Mouse (Mus musculus) embryonic facial prominence, embryonic 10.5 days (tissue): ENCODE data around the gene Ncoa6. TPM values are rescaled to one million over a fixed set of nuclear protein-coding genes. Genes with fewer than 3 reads are reported as not detected.

ENCODE experiments used
- DNase-seq: peaks from one replicate; pipeline ENCODE4 v3.0.0-alpha.2; 2017; ENCODE audit warnings: low spot score
- H3K27ac ChIP-seq: fragments of 300-500 bp; sonication (generic); replicated peaks from 2 replicates; pipeline ENCODE4 v1.5.1; 2016; ENCODE audit warnings: mild to moderate bottlenecking
- H3K27me3 ChIP-seq: fragments of 300-500 bp; sonication (generic); replicated peaks from 2 replicates; pipeline ENCODE4 v1.6.1; 2016; ENCODE audit warnings: low read depth, mild to moderate bottlenecking; ENCODE audit not compliant: poor library complexity, severe bottlenecking
- H3K36me3 ChIP-seq: fragments of 300-500 bp; sonication (generic); replicated peaks from 2 replicates; pipeline ENCODE4 v1.6.1; 2016; ENCODE audit warnings: mild to moderate bottlenecking, moderate library complexity
- H3K4me1 ChIP-seq: fragments of 300-500 bp; sonication (generic); 2 replicates; pipeline ENCODE4 v1.6.1; 2016
- H3K4me3 ChIP-seq: fragments of 300-500 bp; sonication (generic); 2 replicates; pipeline ENCODE4 v1.5.1; 2016; ENCODE audit warnings: mild to moderate bottlenecking, moderate library complexity
- H3K9me3 ChIP-seq: fragments of 300-500 bp; sonication (generic); 2 replicates; pipeline ENCODE4 v1.6.1; 2016; ENCODE audit warnings: mild to moderate bottlenecking
- WGBS: fragments of 180-500 bp; shearing (Covaris S2); methylation state at CpG from one replicate; pipeline ENCODE4 v1.1.7; 2016; 5-methylcytosine and 5-hydroxymethylcytosine counted together
- polyA plus RNA-seq: library from polyadenylated mRNA; unstranded; fragments of >200 nt; fragmentation: Nextera tagmentation; extraction: Ambion mirVana; gene quantifications from 2 replicates; pipeline ENCODE4 v1.2.1, GENCODE M21; 2016

The Ncoa6 gene
- polyA plus RNA-seq, 1 experiment from 2014 or later = 20.1 TPM

DNA sequence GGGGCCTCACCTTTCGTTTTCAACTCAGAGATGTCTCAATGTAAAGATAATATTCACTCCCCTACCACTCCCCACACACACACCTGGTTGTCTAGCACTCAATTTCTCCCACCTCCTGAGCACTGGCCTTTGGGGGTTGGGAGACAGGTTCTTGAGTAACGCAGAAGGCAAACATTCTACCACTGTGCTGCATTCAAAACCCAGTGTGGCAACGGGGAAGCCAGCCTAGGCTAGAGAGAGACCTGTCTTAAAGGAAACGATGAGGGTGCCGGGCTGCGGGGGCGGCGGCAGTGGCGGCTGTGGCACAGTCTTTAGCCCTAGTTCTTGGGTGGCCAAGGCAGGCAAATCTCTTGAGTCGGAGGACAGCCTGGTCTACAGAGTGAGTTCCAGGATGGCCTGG lies 97.5 kb downstream of the Ncoa6 start:
- no peak for DNase-seq
- Histone ChIP-seq H3K36me3 (no peaks in the 10 kb centered on the region), H3K27ac (no peak overlapping the region), H3K4me1 (peaks cover 12% of the 10 kb centered on the region), H3K4me3 (no peak overlapping the region), H3K27me3 (peaks cover 29% of the 10 kb centered on the region), H3K9me3 (no peaks in the 10 kb centered on the region)
- 79% methylated on average over 10 of the region's 10 CpGs for WGBS

DNA sequence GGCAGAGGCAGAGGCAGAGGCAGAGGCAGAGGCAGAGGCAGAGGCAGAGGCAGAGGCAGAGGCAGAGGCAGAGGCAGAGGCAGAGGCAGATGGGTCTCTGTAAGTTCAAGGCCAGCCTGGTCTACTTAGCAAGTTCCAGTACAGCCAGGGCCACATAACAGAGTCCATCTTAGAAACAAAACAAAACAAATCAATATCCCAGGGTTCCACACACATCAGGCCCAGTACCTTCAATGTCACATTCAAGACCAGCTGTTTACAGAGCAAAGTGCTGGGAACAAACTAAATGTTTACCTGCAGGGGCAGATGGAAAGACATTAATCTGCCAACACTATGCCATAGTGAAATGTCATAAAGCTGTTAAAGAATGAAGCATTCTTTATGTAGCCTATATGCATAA lies 99.2 kb downstream of the Ncoa6 start:
- H3K27ac ChIP-seq = no peak overlapping the region
- no peaks in the 10 kb centered on the region for H3K9me3 ChIP-seq
- H3K4me1 ChIP-seq = no peaks in the 10 kb centered on the region
- H3K36me3 ChIP-seq = no peaks in the 10 kb centered on the region
- no peak overlapping the region for H3K4me3 ChIP-seq
- H3K27me3 ChIP-seq = peaks cover 15% of the 10 kb centered on the region
- no peak for DNase-seq

DNA sequence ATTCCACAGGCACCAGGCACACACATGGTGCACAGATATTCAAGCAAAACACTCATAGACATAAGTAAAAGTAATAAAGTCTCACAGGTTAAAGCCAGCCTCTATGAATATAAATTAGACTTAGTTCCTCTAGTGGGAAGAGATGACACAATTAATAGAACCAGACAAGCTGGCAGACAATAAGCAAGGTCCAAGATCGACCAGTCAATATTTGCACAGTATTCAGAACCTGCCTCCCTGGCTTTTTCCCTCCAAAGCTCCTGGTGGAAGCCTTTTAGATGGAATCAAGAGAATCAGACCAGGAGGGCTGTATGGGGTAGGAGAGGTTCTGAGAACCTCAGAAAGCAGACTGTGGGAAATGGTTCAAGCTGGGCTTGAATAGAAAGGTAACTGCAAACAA lies 99.8 kb downstream of the Ncoa6 start:
- no peaks in the 10 kb centered on the region for H3K9me3 ChIP-seq
- H3K4me3 ChIP-seq = no peak overlapping the region
- H3K4me1 ChIP-seq = no peaks in the 10 kb centered on the region
- 86% methylated on average over 1 of the region's 1 CpGs for WGBS
- DNase-seq = no peak
- H3K27me3 ChIP-seq = peaks cover 9% of the 10 kb centered on the region
- H3K27ac ChIP-seq = no peak overlapping the region
- H3K36me3 ChIP-seq = no peaks in the 10 kb centered on the region

DNA sequence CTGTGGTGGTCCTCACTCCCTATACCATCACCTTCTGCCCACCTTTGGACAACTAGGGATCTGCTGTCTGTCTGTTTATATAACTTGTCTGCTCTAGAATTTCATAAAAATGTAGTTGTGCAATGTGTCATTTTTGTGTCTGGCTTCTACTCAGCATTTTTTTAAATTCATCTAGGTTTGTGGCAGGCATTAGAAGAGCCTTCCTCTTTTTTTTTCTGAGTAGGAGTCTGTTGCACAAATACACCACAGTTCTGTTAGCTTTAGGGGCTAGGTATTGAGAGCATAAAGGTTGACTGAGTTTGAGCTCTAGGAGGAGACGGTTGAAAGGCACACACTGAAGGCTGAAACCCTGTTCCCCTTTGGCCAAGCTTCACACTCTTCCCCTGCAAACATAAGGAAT lies 100.4 kb downstream of the Ncoa6 start:
- no peak for DNase-seq
- Histone ChIP-seq H3K27ac (no peak overlapping the region), H3K27me3 (peaks cover 4% of the 10 kb centered on the region; the same call in 1 of the 2 replicates), H3K4me3 (no peak overlapping the region), H3K4me1 (no peaks in the 10 kb centered on the region), H3K36me3 (no peaks in the 10 kb centered on the region), H3K9me3 (no peaks in the 10 kb centered on the region)
- whole genome bisulfite sequencing = 73% methylated on average over 1 of the region's 1 CpGs

DNA sequence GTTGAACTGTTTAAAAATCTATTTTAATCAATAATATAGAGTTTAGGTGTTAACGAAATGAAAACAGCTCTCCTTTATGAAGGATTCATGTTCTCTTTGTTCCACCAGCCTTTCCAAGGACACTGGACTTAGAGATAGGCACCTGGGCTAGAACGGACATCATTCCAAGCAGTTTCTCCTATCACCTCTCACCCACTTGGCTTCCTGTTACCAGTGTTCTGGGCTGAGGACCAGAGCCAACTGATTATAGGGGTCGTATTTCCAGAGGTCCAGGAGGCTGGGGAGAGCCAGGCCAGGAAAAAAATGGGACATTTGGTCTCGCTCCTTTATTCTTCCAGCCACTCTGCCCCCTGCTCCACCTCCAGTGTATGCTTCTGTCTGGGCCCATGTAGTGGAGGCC lies 101.2 kb downstream of the Ncoa6 start:
- WGBS = 68% methylated on average over 4 of the region's 4 CpGs
- Histone ChIP-seq H3K27ac (no peak overlapping the region), H3K36me3 (no peaks in the 10 kb centered on the region), H3K4me1 (no peaks in the 10 kb centered on the region), H3K4me3 (no peak overlapping the region), H3K9me3 (no peaks in the 10 kb centered on the region), H3K27me3 (no peaks in the 10 kb centered on the region)
- no peak for DNase-seq

DNA sequence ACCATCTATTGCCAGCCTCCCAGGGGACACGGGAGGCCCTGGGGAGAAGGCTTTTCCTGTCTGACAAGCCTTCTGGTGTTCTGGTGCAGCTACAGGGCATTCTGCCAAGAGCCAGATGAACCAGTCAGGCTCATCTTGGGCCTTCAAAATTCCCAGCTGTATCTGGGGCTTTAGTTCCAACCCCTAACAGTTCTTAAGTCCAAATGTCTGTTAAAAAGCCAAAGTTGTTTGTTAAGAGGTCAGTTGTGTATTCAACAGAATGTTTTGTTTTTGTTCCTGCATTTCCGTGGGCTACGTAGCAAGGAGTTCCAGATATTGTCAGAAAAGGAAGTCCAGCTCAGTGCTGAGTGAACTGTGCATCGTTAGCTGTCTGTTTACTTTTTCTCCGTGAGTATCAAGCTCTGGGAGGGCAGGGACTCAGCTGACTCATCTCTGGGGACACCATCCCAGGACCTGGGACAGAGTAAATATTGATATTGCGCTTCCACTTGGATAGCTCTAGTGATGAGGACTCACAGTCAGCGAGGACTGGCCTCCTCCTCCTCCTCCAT lies 104.3 kb downstream of the Ncoa6 start:
- H3K4me1 ChIP-seq = no peaks in the 10 kb centered on the region
- H3K36me3 ChIP-seq = no peaks in the 10 kb centered on the region
- H3K9me3 ChIP-seq = no peaks in the 10 kb centered on the region
- no peak overlapping the region for H3K27ac ChIP-seq
- no peak overlapping the region for H3K4me3 ChIP-seq
- 66% methylated on average over 7 of the region's 7 CpGs for WGBS
- H3K27me3 ChIP-seq = no peaks in the 10 kb centered on the region
- DNase-seq = no peak

DNA sequence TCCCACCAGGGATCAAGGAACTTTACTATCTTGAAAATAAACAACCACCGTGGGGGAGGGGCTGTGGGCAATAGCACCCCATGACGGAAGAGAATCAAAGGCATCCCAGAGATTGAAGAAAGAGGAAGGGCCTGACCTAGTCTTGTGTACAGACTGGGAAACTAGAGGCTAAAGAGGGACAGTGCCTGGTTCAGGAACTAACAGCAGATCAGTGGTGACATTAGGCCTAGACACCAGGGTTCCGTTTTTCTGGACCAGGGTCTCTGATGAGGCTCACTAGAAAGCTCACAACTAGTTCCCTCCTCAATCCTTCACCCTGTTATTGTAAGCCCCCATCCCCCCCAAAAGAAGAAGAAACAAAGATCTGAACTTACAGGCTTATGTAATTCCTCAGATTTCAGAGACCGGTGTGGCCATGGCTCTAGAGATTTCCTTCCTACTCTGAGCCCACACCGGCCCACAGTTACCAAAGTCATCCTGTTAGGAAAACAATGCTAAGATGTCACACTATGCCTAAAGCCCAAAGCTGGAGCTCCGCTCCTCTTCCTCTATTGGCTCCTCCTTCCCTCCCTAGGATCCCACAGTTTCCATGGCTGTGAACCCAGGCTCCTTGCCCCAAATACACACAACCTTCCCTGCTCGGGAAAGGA lies 105.9 kb downstream of the Ncoa6 start:
- 80% methylated on average over 7 of the region's 7 CpGs for WGBS
- H3K4me3 ChIP-seq = no peak overlapping the region
- no peak overlapping the region for H3K27ac ChIP-seq
- no peaks in the 10 kb centered on the region for H3K36me3 ChIP-seq
- no peak for DNase-seq
- H3K27me3 ChIP-seq = no peaks in the 10 kb centered on the region
- H3K4me1 ChIP-seq = no peaks in the 10 kb centered on the region
- H3K9me3 ChIP-seq = no peaks in the 10 kb centered on the region

DNA sequence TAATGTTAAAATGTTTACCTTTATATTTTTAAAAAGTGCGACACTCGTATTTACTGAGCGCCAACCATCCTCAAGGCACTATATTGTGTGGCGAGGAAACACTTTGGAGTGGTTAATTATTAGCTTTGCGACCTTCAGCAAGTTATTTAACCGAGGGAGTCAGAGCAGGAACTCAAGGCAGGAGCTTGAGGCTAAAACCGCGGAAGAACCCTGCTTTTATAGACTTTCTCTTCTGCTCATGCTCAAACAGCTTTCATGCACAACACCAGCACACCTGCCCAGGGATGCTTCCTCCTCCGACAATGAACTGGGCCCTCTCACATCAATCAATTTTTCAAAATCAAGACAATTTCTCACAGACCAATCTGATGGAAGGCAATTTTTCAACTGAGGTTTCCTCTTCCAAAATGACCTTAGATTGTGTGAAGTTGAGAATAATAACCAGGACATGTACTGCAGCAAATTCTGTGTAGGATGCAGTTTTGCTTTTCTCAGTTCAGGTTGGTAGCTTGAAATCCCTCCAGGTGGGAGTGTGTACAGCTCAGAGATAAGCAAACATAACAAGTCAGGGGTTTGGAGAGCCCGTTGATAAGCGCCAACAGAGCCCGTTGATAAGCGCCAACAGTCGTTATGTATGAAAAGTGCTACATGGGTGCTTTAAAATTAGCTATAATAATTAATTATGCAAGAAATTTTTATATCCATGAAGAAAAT lies 115.9 kb downstream of the Ncoa6 start:
- Histone ChIP-seq H3K36me3 (no peaks in the 10 kb centered on the region), H3K4me3 (peak overlapping the region; percentile 76), H3K27ac (peak overlapping the region; percentile 90), H3K9me3 (no peaks in the 10 kb centered on the region), H3K27me3 (no peaks in the 10 kb centered on the region), H3K4me1 (peaks cover 18% of the 10 kb centered on the region)
- 36% methylated on average over 14 of the region's 14 CpGs for WGBS
- no peak for DNase-seq

DNA sequence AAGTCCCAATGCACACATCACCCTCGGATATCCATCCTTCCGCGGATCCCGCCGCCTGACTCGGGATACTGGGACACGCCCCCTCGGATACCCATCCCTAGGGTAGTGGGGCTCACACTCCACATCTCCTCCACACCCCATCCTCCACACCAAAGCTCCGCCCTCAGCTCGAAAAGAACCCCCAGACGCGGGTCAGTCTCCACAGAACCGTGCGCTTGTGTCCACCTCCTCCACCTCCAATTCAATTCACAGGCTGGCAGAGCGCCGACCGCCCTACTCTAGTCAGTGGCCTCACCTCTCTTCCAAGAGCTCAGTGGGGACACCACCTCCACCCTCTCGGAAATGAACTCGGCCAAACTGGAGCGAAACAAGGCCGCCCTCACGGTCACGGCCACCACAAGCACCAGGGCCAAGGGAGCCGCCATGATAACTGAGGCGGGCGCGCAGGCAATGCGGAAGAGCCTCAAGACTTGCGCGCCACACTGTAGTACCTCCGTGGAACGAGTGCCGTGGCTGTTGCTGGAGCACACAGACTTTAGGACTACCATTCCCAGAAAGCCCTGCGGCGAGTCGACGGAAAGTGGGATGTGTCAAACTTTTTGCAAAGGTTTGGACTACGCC lies 116.6 kb downstream of the Ncoa6 start, which contains the start of gene Pigu:
Gene Pigu (minus strand): TSS at position 460 of the 621 bp plus-strand sequence.
- under 1% methylated on average over 38 of the region's 38 CpGs for WGBS
- H3K36me3 ChIP-seq = no peaks in the 10 kb centered on the region
- H3K4me1 ChIP-seq = peaks cover 18% of the 10 kb centered on the region
- DNase-seq = peak; percentile 93
- no peaks in the 10 kb centered on the region for H3K27me3 ChIP-seq
- peak within 1 kb of the TSS; percentile 90 for H3K27ac ChIP-seq
- H3K4me3 ChIP-seq = peak within 1 kb of the TSS; percentile 76
- H3K9me3 ChIP-seq = no peaks in the 10 kb centered on the region

DNA sequence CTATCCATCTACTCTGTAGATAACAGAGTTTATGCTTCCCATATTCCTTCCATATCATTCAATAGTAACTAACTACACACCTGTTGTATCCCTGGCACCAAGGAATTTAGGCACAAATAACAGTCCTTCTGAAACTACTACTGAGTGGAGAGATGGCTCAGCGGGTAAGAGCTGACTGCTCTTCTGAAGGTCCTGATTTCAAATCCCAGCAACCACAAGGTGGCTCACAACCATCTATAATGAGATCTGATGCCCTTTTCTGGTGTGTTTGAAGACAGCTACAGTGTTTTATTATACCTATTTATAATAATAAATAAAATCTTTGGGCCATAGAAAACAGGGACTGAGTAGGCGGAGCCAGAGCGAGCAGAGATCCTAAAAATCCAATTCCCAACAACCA lies 119.3 kb downstream of the Ncoa6 start:
- peaks cover 12% of the 10 kb centered on the region for H3K36me3 ChIP-seq
- no peak for DNase-seq
- 92% methylated on average over 3 of the region's 3 CpGs for WGBS
- no peaks in the 10 kb centered on the region for H3K27me3 ChIP-seq
- no peaks in the 10 kb centered on the region for H3K9me3 ChIP-seq
- H3K4me3 ChIP-seq = no peak overlapping the region
- no peak overlapping the region for H3K27ac ChIP-seq
- H3K4me1 ChIP-seq = peaks cover 18% of the 10 kb centered on the region

DNA sequence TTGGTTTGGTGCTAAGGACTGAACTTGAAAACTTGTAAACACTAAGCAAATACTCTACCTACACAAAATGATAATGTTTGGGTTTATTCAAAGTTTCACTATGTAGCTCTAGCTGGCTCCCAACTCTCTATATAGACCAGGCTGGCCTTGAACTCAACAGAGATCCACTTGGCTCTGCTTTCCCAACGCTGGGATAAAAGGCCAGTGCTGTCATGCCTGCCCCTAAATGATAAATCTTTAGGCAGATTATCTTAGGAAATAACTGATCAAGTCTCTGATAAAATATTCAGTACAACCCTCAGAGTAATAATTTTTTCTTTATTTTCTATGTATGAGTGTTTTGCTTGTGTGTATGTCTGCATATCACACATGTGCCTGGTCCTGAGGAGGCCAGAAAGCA lies 127.0 kb downstream of the Ncoa6 start:
- Histone ChIP-seq H3K27ac (no peak overlapping the region), H3K27me3 (no peaks in the 10 kb centered on the region), H3K9me3 (no peaks in the 10 kb centered on the region), H3K4me1 (no peaks in the 10 kb centered on the region), H3K36me3 (peaks cover 61% of the 10 kb centered on the region), H3K4me3 (no peak overlapping the region)
- DNase-seq = no peak
- whole genome bisulfite sequencing = 89% methylated on average over 1 of the region's 1 CpGs
